Mouse (Mus musculus): ENCODE results near the gene Nkx2-4. TPM values are rescaled to one million over a fixed set of nuclear protein-coding genes. Genes with fewer than 3 reads are reported as not detected.

Nkx2-4 gene
- not detected for total RNA-seq (2023)

GRCm38 (mm10) chr2:147085072-147085870 lies at the start of gene Nkx2-4:
Gene Nkx2-4 (minus strand): TSS chr2:147085445.

Other genes starting within 250 kb of the Nkx2-4 start
- 10 to 100 TPM; 24.6 to 26.3 TPM for gene Kiz, start 229.6 kb downstream of the Nkx2-4 start, total RNA-seq (2023)
- gene Xrn2, start 72.4 kb downstream of the Nkx2-4 start, total RNA-seq (2023) = 100 to 1,000 TPM; 170 to 178 TPM
- not detected for gene Nkx2-2, start 108.8 kb upstream of the Nkx2-4 start, total RNA-seq (2023)

All from B cell, adult 67 days (primary cell).